Mouse (Mus musculus) E14TG2a.4 (cell line): ENCODE measurements around the gene Trp53bp2.

Experiments
- CTCF ChIP-seq: conservative IDR thresholded peaks from 2 replicates; pipeline ENCODE4 v1.5.1; 2014; ENCODE audit warnings: low read length
- POU5F1 ChIP-seq: IDR thresholded peaks from 2 replicates; pipeline ENCODE4 v1.6.1; 2014; ENCODE audit warnings: low read length, borderline replicate concordance

GRCm38 (mm10) chr1:182452473-182452872 lies 43.5 kb downstream of the Trp53bp2 start:
- no peak for TF ChIP-seq CTCF
- TF ChIP-seq POU5F1, result no peak
